Mouse (Mus musculus): ENCODE results near the gene Tshz2.

DNA sequence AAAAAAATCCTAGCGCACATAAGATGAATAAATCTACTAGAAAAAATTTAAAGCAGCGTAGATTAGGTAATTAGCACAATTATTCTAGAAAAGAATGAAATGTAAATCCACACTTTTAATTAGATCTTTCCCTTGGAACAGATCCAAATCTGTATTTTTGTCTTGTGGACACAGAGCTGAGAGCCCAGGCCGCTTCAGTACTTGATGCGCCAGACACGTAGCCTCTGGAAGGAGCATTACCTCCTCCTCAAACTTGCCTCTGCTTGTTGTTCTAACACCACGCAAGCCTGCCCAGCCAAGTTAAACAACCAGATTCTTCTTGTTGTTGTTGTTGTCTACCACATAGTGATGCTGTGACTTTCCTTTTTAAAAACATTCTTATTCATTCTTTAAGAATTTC is 310.9 kb downstream of the Tshz2 start:
- no peak for TF ChIP-seq CTCF (IDR thresholded peaks at IDR 0.05; ENCODE audit: extremely low read depth, insufficient read length, insufficient replicate concordance, low read depth, low read length)
- TF ChIP-seq POLR2A (IDR thresholded peaks at IDR 0.05; ENCODE audit: low read depth, low read length): no peak

All from small intestine, adult 2 months (tissue).